Mouse (Mus musculus): ENCODE data around the gene Epha4. TPM values are rescaled to one million over a fixed set of nuclear protein-coding genes. Genes with fewer than 3 reads are reported as not detected.

The Epha4 gene
- polyA plus RNA-seq, 1 experiment from 2014 or later = 9.6 TPM

- H3K27ac ChIP-seq (ENCODE audit: low read length) = no peak overlapping the region
- H3K36me3 ChIP-seq (ENCODE audit: insufficient read depth, low read length) = no peaks in the 10 kb centered on the region
- H3K27me3 ChIP-seq (replicated peaks; ENCODE audit: insufficient read depth, low read length) = no peaks in the 10 kb centered on the region
- H3K4me3 ChIP-seq (ENCODE audit: low read depth, low read length) = no peak overlapping the region
- H3K9ac ChIP-seq (replicated peaks; ENCODE audit: low read depth) = no peak overlapping the region
- TF ChIP-seq CTCF (IDR thresholded peaks at IDR 0.05) (no peak), EP300 (IDR thresholded peaks at IDR 0.05) (no peak)
- ATAC-seq = no peak
- 76% methylated on average over 12 of the region's 12 CpGs for WGBS
- no peak overlapping the region for H3K4me2 ChIP-seq (replicated peaks; ENCODE audit: low read depth, low read length)
- no peaks in the 10 kb centered on the region for H3K9me3 ChIP-seq (ENCODE audit: low read length)
- DNase-seq (ENCODE audit: low spot score) = no peak
- peaks cover 5% of the 10 kb centered on the region; the same call in 1 of the 2 replicates for H3K4me1 ChIP-seq (ENCODE audit: insufficient read depth, low read depth, low read length)
Observed at GRCm38 (mm10) chr1:77446438-77446837, 68.5 kb downstream of the Epha4 start.

- no peak for DNase-seq (ENCODE audit: low spot score)
- no peak for TF ChIP-seq EP300 (IDR thresholded peaks at IDR 0.05)
- TF ChIP-seq CTCF (IDR thresholded peaks at IDR 0.05) = no peak
- WGBS = 63% methylated on average over 9 of the region's 9 CpGs
- Histone ChIP-seq H3K27me3 (replicated peaks; ENCODE audit: insufficient read depth, low read length) (no peaks in the 10 kb centered on the region), H3K4me1 (ENCODE audit: insufficient read depth, low read depth, low read length) (peaks cover 3% of the 10 kb centered on the region; the same call in 1 of the 2 replicates), H3K4me3 (ENCODE audit: low read depth, low read length) (no peak overlapping the region), H3K36me3 (ENCODE audit: insufficient read depth, low read length) (no peaks in the 10 kb centered on the region), H3K9ac (replicated peaks; ENCODE audit: low read depth) (no peak overlapping the region), H3K4me2 (replicated peaks; ENCODE audit: low read depth, low read length) (no peak overlapping the region), H3K9me3 (ENCODE audit: low read length) (no peaks in the 10 kb centered on the region), H3K27ac (ENCODE audit: low read length) (no peak overlapping the region)
- no peak for ATAC-seq
Observed at GRCm38 (mm10) chr1:77444648-77445047, 70.2 kb downstream of the Epha4 start.

- no peaks in the 10 kb centered on the region for H3K9me3 ChIP-seq (ENCODE audit: low read length)
- no peak for TF ChIP-seq CTCF (IDR thresholded peaks at IDR 0.05)
- peak; percentile 80 for TF ChIP-seq EP300 (IDR thresholded peaks at IDR 0.05)
- peak overlapping the region; percentile 22 for H3K4me2 ChIP-seq (replicated peaks; ENCODE audit: low read depth, low read length)
- WGBS = 5% methylated on average over 4 of the region's 4 CpGs
- H3K27me3 ChIP-seq (replicated peaks; ENCODE audit: insufficient read depth, low read length) = no peaks in the 10 kb centered on the region
- no peak overlapping the region for H3K9ac ChIP-seq (replicated peaks; ENCODE audit: low read depth)
- H3K4me1 ChIP-seq (ENCODE audit: insufficient read depth, low read depth, low read length) = peaks cover 3% of the 10 kb centered on the region; the same call in 1 of the 2 replicates
- DNase-seq (ENCODE audit: low spot score) (peak; percentile 66), ATAC-seq (peak; percentile 74)
- no peak overlapping the region for H3K27ac ChIP-seq (ENCODE audit: low read length)
- H3K4me3 ChIP-seq (ENCODE audit: low read depth, low read length) = no peak overlapping the region
- no peaks in the 10 kb centered on the region for H3K36me3 ChIP-seq (ENCODE audit: insufficient read depth, low read length)
Observed at GRCm38 (mm10) chr1:77441987-77442386, 72.9 kb downstream of the Epha4 start.

GRCm38 (mm10) chr1:77441401-77441800, 73.5 kb downstream of the Epha4 start:
- TF ChIP-seq CTCF (IDR thresholded peaks at IDR 0.05) (no peak), EP300 (IDR thresholded peaks at IDR 0.05) (no peak)
- ATAC-seq = no peak
- no peaks in the 10 kb centered on the region for H3K9me3 ChIP-seq (ENCODE audit: low read length)
- 57% methylated on average over 4 of the region's 4 CpGs for WGBS
- no peak overlapping the region for H3K27ac ChIP-seq (ENCODE audit: low read length)
- no peak overlapping the region for H3K9ac ChIP-seq (replicated peaks; ENCODE audit: low read depth)
- H3K36me3 ChIP-seq (ENCODE audit: insufficient read depth, low read length) = no peaks in the 10 kb centered on the region
- peaks cover 3% of the 10 kb centered on the region; the same call in 1 of the 2 replicates for H3K4me1 ChIP-seq (ENCODE audit: insufficient read depth, low read depth, low read length)
- H3K4me3 ChIP-seq (ENCODE audit: low read depth, low read length) = no peak overlapping the region
- no peaks in the 10 kb centered on the region for H3K27me3 ChIP-seq (replicated peaks; ENCODE audit: insufficient read depth, low read length)
- H3K4me2 ChIP-seq (replicated peaks; ENCODE audit: low read depth, low read length) = no peak overlapping the region
- DNase-seq (ENCODE audit: low spot score) = no peak

- Histone ChIP-seq H3K27ac (ENCODE audit: low read length) (no peak overlapping the region), H3K4me3 (ENCODE audit: low read depth, low read length) (no peak overlapping the region), H3K9me3 (ENCODE audit: low read length) (no peaks in the 10 kb centered on the region), H3K9ac (replicated peaks; ENCODE audit: low read depth) (no peak overlapping the region), H3K36me3 (ENCODE audit: insufficient read depth, low read length) (no peaks in the 10 kb centered on the region), H3K4me1 (ENCODE audit: insufficient read depth, low read depth, low read length) (peaks cover 3% of the 10 kb centered on the region; the same call in 1 of the 2 replicates), H3K27me3 (replicated peaks; ENCODE audit: insufficient read depth, low read length) (no peaks in the 10 kb centered on the region), H3K4me2 (replicated peaks; ENCODE audit: low read depth, low read length) (no peak overlapping the region)
- no peak for ATAC-seq
- no peak for DNase-seq (ENCODE audit: low spot score)
- WGBS = 73% methylated on average over 10 of the region's 10 CpGs
- TF ChIP-seq EP300 (IDR thresholded peaks at IDR 0.05) (no peak), CTCF (IDR thresholded peaks at IDR 0.05) (no peak)
Observed at GRCm38 (mm10) chr1:77440512-77440911, 74.4 kb downstream of the Epha4 start.

- H3K27ac ChIP-seq (ENCODE audit: low read length) = no peak overlapping the region
- no peak for TF ChIP-seq EP300 (IDR thresholded peaks at IDR 0.05)
- no peak for TF ChIP-seq CTCF (IDR thresholded peaks at IDR 0.05)
- ATAC-seq = no peak
- no peaks in the 10 kb centered on the region for H3K9me3 ChIP-seq (ENCODE audit: low read length)
- no peak overlapping the region for H3K4me2 ChIP-seq (replicated peaks; ENCODE audit: low read depth, low read length)
- H3K4me1 ChIP-seq (ENCODE audit: insufficient read depth, low read depth, low read length) = peaks cover 3% of the 10 kb centered on the region; the same call in 1 of the 2 replicates
- H3K36me3 ChIP-seq (ENCODE audit: insufficient read depth, low read length) = no peaks in the 10 kb centered on the region
- no peak for DNase-seq (ENCODE audit: low spot score)
- H3K27me3 ChIP-seq (replicated peaks; ENCODE audit: insufficient read depth, low read length) = no peaks in the 10 kb centered on the region
- 78% methylated on average over 3 of the region's 3 CpGs for WGBS
- no peak overlapping the region for H3K4me3 ChIP-seq (ENCODE audit: low read depth, low read length)
- H3K9ac ChIP-seq (replicated peaks; ENCODE audit: low read depth) = no peak overlapping the region
Observed at GRCm38 (mm10) chr1:77439383-77440074, 75.4 kb downstream of the Epha4 start.
